Mouse (Mus musculus): ENCODE results near the gene Prkca. TPM values are rescaled to one million over a fixed set of nuclear protein-coding genes. Genes with fewer than 3 reads are reported as not detected.
A peak's percentile ranks its signal among the peaks of the same experiment; 100 is the strongest.

The Prkca gene
- polyA plus RNA-seq, 1 experiment from 2014 or later = 2.5 TPM

GRCm38 (mm10) chr11:108030956-108031604 is 312.6 kb downstream of the Prkca start:
- no peaks in the 10 kb centered on the region for H3K36me3 ChIP-seq (replicated peaks)
- H3K27ac ChIP-seq (replicated peaks) = no peak overlapping the region
- 40% methylated on average over 10 of the region's 10 CpGs for WGBS (ENCODE audit: insufficient replicate concordance)
- no peak overlapping the region for H3K4me3 ChIP-seq (replicated peaks)
- no peaks in the 10 kb centered on the region for H3K9me3 ChIP-seq (replicated peaks)
- no peaks in the 10 kb centered on the region for H3K27me3 ChIP-seq
- H3K4me1 ChIP-seq (replicated peaks) = no peaks in the 10 kb centered on the region
- no peak overlapping the region for H3K4me2 ChIP-seq
- no peak for ATAC-seq (ENCODE audit: insufficient read depth)
- H3K9ac ChIP-seq = no peak overlapping the region

GRCm38 (mm10) chr11:108029321-108029720 is 314.4 kb downstream of the Prkca start:
- Histone ChIP-seq H3K4me1 (replicated peaks) (no peaks in the 10 kb centered on the region), H3K9ac (no peak overlapping the region), H3K27me3 (no peaks in the 10 kb centered on the region), H3K27ac (replicated peaks) (no peak overlapping the region), H3K9me3 (replicated peaks) (no peaks in the 10 kb centered on the region), H3K4me2 (no peak overlapping the region), H3K4me3 (replicated peaks) (no peak overlapping the region), H3K36me3 (replicated peaks) (no peaks in the 10 kb centered on the region)
- WGBS (ENCODE audit: insufficient replicate concordance) = 74% methylated on average over 11 of the region's 11 CpGs
- no peak for ATAC-seq (ENCODE audit: insufficient read depth)

GRCm38 (mm10) chr11:108028398-108028797 is 315.3 kb downstream of the Prkca start:
- no peaks in the 10 kb centered on the region for H3K36me3 ChIP-seq (replicated peaks)
- no peak overlapping the region for H3K4me2 ChIP-seq
- H3K27ac ChIP-seq (replicated peaks) = no peak overlapping the region
- ATAC-seq (ENCODE audit: insufficient read depth) = no peak
- no peaks in the 10 kb centered on the region for H3K9me3 ChIP-seq (replicated peaks)
- H3K4me1 ChIP-seq (replicated peaks) = no peaks in the 10 kb centered on the region
- no peak overlapping the region for H3K4me3 ChIP-seq (replicated peaks)
- no peaks in the 10 kb centered on the region for H3K27me3 ChIP-seq
- 53% methylated on average over 12 of the region's 12 CpGs for WGBS (ENCODE audit: insufficient replicate concordance)
- H3K9ac ChIP-seq = no peak overlapping the region

GRCm38 (mm10) chr11:108025726-108026425 is 317.9 kb downstream of the Prkca start:
- H3K27me3 ChIP-seq = no peaks in the 10 kb centered on the region
- no peak overlapping the region for H3K9ac ChIP-seq
- H3K9me3 ChIP-seq (replicated peaks) = no peaks in the 10 kb centered on the region
- no peaks in the 10 kb centered on the region for H3K36me3 ChIP-seq (replicated peaks)
- no peak overlapping the region for H3K4me3 ChIP-seq (replicated peaks)
- 47% methylated on average over 7 of the region's 7 CpGs for WGBS (ENCODE audit: insufficient replicate concordance)
- H3K4me1 ChIP-seq (replicated peaks) = no peaks in the 10 kb centered on the region
- no peak overlapping the region for H3K4me2 ChIP-seq
- no peak overlapping the region for H3K27ac ChIP-seq (replicated peaks)
- no peak for ATAC-seq (ENCODE audit: insufficient read depth)

GRCm38 (mm10) chr11:108023188-108023587 is 320.5 kb downstream of the Prkca start:
- Histone ChIP-seq H3K27ac (replicated peaks) (no peak overlapping the region), H3K27me3 (no peaks in the 10 kb centered on the region), H3K9me3 (replicated peaks) (no peaks in the 10 kb centered on the region), H3K4me2 (no peak overlapping the region), H3K9ac (no peak overlapping the region), H3K36me3 (replicated peaks) (no peaks in the 10 kb centered on the region), H3K4me3 (replicated peaks) (no peak overlapping the region), H3K4me1 (replicated peaks) (no peaks in the 10 kb centered on the region)
- 62% methylated on average over 14 of the region's 14 CpGs for WGBS (ENCODE audit: insufficient replicate concordance)
- ATAC-seq (ENCODE audit: insufficient read depth) = no peak

GRCm38 (mm10) chr11:108020889-108021288 is 322.8 kb downstream of the Prkca start:
- Histone ChIP-seq H3K27ac (replicated peaks) (no peak overlapping the region), H3K9ac (no peak overlapping the region), H3K4me2 (no peak overlapping the region), H3K4me3 (replicated peaks) (no peak overlapping the region), H3K9me3 (replicated peaks) (no peaks in the 10 kb centered on the region), H3K27me3 (no peaks in the 10 kb centered on the region), H3K4me1 (replicated peaks) (no peaks in the 10 kb centered on the region), H3K36me3 (replicated peaks) (no peaks in the 10 kb centered on the region)
- 57% methylated on average over 3 of the region's 3 CpGs for WGBS (ENCODE audit: insufficient replicate concordance)
- no peak for ATAC-seq (ENCODE audit: insufficient read depth)

- H3K4me3 ChIP-seq (replicated peaks) = no peak overlapping the region
- no peak overlapping the region for H3K4me2 ChIP-seq
- 35% methylated on average over 5 of the region's 5 CpGs for WGBS (ENCODE audit: insufficient replicate concordance)
- no peaks in the 10 kb centered on the region for H3K27me3 ChIP-seq
- no peaks in the 10 kb centered on the region for H3K9me3 ChIP-seq (replicated peaks)
- no peaks in the 10 kb centered on the region for H3K36me3 ChIP-seq (replicated peaks)
- H3K9ac ChIP-seq = no peak overlapping the region
- no peak for ATAC-seq (ENCODE audit: insufficient read depth)
- no peaks in the 10 kb centered on the region for H3K4me1 ChIP-seq (replicated peaks)
- no peak overlapping the region for H3K27ac ChIP-seq (replicated peaks)
These were observed 328.4 kb downstream of the Prkca start for GRCm38 (mm10) chr11:108015284-108015683.

GRCm38 (mm10) chr11:108013390-108013789 is 330.3 kb downstream of the Prkca start:
- WGBS (ENCODE audit: insufficient replicate concordance) = 66% methylated on average over 5 of the region's 5 CpGs
- Histone ChIP-seq H3K27me3 (no peaks in the 10 kb centered on the region), H3K4me2 (no peak overlapping the region), H3K27ac (replicated peaks) (no peak overlapping the region), H3K4me3 (replicated peaks) (no peak overlapping the region), H3K9me3 (replicated peaks) (no peaks in the 10 kb centered on the region), H3K36me3 (replicated peaks) (no peaks in the 10 kb centered on the region), H3K9ac (no peak overlapping the region), H3K4me1 (replicated peaks) (no peaks in the 10 kb centered on the region)
- no peak for ATAC-seq (ENCODE audit: insufficient read depth)

- Histone ChIP-seq H3K4me2 (no peak overlapping the region), H3K4me1 (replicated peaks) (no peaks in the 10 kb centered on the region), H3K9ac (no peak overlapping the region), H3K27me3 (no peaks in the 10 kb centered on the region), H3K9me3 (replicated peaks) (no peaks in the 10 kb centered on the region), H3K27ac (replicated peaks) (no peak overlapping the region), H3K4me3 (replicated peaks) (no peak overlapping the region), H3K36me3 (replicated peaks) (no peaks in the 10 kb centered on the region)
- WGBS (ENCODE audit: insufficient replicate concordance) = 59% methylated on average over 4 of the region's 4 CpGs
- ATAC-seq (ENCODE audit: insufficient read depth) = no peak
These were observed 333.3 kb downstream of the Prkca start for GRCm38 (mm10) chr11:108010465-108010864.

- ATAC-seq (ENCODE audit: insufficient read depth) = peak; percentile 49; the same call in 1 of the 2 replicates
These were observed 344.8 kb downstream of the Prkca start for GRCm38 (mm10) chr11:107998891-107999290.

GRCm38 (mm10) chr11:107996896-107997670 is 346.6 kb downstream of the Prkca start:
- H3K9ac ChIP-seq = no peak overlapping the region
- ATAC-seq (ENCODE audit: insufficient read depth) = no peak
- no peaks in the 10 kb centered on the region for H3K27me3 ChIP-seq
- peaks cover 28% of the 10 kb centered on the region for H3K4me1 ChIP-seq (replicated peaks)
- no peaks in the 10 kb centered on the region for H3K9me3 ChIP-seq (replicated peaks)
- no peak overlapping the region for H3K27ac ChIP-seq (replicated peaks)
- H3K4me3 ChIP-seq (replicated peaks) = no peak overlapping the region
- 68% methylated on average over 11 of the region's 11 CpGs for WGBS (ENCODE audit: insufficient replicate concordance)
- no peaks in the 10 kb centered on the region for H3K36me3 ChIP-seq (replicated peaks)
- no peak overlapping the region for H3K4me2 ChIP-seq

More at GRCm38 (mm10) chr11:107998891-107999290, 344.8 kb downstream of the Prkca start:
- 45% methylated on average over 3 of the region's 3 CpGs for WGBS (ENCODE audit: insufficient replicate concordance)
- Histone ChIP-seq H3K9me3 (replicated peaks) (no peaks in the 10 kb centered on the region), H3K4me1 (replicated peaks) (peaks cover 16% of the 10 kb centered on the region), H3K27me3 (no peaks in the 10 kb centered on the region), H3K4me2 (no peak overlapping the region), H3K27ac (replicated peaks) (no peak overlapping the region), H3K36me3 (replicated peaks) (no peaks in the 10 kb centered on the region), H3K9ac (no peak overlapping the region), H3K4me3 (replicated peaks) (no peak overlapping the region)
